Mouse (Mus musculus): ENCODE results near the gene Sesn1.
A peak's percentile ranks its signal among the peaks of the same experiment; 100 is the strongest.
"Not testable (repeated sequence)": the region's sequence is repeated elsewhere in the genome, so short reads cannot be mapped to it uniquely, and the experiment has no call there.

Sesn1 gene

DNA sequence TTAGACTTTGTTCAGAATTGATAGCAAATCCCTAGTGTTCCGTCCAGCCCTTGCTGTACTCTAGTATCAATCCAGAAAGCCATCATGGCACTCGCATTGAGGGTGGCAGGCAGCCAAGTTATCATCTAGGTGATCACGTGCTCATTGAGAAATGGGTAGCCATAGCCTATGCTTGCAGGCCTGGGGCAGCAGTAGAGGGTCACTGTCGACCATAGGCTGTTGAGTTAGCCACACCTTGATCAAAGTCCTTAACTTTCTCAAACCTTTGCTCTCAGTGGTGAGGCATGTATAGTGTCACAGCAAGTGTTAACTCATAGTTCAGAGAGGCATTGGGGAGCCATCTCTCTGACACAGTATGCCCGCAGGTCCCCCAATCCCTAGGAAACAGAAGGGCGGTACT is 11.4 kb downstream of the Sesn1 start:
- no peak for ATAC-seq (ENCODE audit: low TSS enrichment)

DNA sequence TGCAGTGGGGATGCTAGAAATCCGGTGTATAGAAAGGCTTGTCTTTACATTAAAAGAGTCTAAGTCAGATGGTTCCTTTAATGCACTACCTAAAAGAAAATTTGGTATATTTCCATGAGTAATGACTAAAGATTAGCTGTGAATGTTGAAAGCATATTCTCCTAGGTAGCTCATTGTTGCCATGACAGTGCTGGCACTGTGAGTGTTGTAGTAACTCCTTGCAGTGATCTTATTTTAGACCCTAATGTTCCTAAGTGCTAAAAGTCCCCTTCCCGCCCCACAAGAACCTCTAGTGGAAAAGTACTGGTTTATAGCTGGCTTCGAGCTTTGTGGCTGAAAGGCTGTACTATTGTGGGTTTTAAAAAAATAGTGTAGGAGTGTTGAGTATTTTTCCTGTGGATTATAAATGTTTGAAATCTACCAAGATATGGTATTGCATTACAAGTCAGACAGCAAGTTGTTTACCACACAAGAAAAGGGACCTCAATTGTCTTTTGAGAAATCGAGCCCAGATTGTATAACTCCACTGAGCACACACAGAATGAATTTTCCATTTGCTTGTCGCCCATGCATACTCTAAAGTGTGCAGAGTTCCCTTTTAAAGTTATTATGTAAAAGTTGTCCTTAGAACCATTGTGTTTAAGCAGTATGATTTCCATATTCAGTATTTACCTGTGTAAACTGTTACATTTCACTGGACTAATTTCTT is 13.0 kb downstream of the Sesn1 start:
- peak; percentile 82 for ATAC-seq (ENCODE audit: low TSS enrichment)

DNA sequence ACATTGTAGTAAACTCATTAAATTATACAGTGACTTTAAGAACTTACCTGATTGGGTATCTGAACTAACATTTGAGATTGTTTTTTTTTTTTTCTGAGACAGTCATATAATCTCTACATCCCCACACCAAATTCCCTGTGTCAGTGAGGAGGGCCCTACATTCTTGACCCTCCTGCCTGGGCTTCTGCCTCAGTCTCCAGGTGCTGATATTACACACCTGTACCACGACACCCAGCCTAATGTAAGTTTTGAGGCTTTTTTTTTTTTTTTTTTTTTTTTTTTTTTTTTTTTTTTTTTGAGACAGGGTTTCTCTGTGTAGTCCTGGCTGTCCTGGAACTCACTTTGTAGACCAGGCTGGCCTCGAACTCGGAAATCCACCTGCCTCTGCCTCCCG is 13.5 kb downstream of the Sesn1 start:
- ATAC-seq (ENCODE audit: low TSS enrichment), result not testable (repeated sequence)

DNA sequence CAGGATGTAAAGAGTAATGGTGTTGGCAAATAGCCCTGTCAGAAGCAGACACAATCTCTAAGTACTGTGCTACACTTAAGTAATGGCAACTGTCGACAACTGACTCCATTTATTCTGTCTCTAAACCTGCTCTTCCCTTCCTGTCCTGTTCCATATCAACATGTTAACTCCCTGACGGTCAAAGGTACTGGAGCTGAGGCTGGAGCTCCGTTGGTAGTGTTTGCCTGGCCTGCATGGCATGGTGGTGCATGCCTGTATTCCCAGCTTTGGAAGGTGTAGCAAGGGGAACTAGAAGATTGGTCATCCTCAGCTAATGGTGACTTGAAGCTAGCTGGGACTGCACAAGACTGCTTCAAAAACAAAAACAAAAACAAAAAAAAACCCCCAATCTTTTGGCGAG is 14.2 kb downstream of the Sesn1 start:
- no peak for ATAC-seq (ENCODE audit: low TSS enrichment)

DNA sequence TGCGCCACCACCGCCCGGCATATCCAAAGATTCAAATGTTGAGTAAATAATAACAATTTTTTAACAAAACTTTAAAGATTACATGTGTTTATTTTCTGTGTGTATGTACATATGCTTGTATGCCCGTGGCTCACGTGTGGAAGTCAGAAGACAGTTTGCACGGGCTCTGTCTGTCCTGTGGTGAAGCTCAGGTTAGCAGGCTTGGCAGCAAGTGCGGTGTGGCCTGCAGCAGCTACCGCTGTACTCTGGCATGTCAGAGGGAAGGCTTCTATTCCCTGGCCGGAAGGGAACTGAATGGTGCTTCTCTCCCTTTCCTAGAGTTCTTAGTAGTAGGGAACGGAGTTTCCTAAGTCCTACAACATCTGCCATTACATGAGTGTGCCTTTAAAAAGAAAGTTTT is 15.3 kb downstream of the Sesn1 start:
- ATAC-seq (ENCODE audit: low TSS enrichment), result no peak

DNA sequence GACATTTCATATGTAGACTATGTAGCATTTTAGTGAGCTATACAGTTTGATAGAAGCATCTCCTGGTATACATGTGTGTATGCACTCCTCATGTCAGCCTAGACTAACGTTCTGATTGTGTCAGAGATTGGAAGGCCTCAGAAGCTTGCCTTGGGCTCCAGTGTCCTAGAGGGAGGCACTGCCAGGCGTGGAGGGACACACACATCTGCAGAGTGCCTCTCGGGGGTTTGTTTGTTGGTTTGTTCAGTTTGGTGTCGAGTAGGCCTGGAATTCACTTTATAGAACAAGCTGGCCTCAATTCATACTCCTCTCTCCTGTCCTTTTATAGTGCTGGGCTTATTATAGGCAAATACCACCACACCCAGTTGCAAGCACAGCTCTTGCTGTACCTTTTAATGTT is 16.3 kb downstream of the Sesn1 start:
- ATAC-seq (ENCODE audit: low TSS enrichment), result no peak

DNA sequence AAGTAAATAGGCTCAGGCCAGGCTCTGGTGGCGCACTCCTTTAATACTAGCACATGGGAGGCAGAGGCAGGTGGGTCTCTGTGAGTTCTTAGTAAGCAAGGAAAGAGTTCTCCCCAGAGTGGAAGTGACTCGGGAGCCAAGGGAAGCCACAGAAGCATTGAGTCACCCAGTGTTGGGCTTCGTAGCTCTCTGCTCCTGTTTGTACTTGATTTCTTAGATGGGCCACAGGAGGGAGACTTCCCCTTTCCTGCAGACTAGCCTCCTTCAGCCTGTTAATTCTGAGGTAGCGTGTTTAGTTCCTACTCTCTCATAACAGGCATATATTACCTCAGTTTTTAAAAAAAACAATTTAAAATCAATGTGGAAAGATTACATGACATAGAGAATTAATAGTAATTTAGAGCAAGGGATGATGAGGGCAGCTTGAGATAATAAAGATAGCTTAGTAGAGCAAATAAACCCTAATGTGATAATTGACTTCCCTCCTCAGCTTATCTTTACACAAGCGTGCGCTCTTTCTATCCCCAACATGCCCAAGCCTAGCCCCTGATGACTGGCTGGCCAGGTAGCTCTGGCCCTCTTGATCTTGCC is 16.9 kb downstream of the Sesn1 start:
- ATAC-seq (ENCODE audit: low TSS enrichment), result no peak

DNA sequence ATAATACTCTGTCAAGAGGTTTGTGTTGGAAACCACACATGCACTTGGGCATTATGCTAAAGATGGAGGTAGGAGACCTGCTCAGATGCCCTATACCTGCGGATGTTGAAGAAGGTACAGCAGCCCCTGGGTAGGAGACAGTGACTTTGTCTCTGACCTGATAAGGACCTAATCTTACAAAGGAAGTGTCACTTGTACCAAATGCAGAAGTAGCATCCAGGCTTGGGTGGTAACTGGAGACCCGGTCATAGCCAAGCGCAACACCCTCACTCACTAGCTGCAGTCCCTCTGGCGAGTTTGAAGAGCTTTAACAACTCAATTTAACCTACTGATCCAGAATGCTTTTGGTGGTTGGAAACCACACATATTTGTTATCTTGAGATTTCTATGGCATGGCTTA is 18.0 kb downstream of the Sesn1 start:
- ATAC-seq (ENCODE audit: low TSS enrichment), result no peak

DNA sequence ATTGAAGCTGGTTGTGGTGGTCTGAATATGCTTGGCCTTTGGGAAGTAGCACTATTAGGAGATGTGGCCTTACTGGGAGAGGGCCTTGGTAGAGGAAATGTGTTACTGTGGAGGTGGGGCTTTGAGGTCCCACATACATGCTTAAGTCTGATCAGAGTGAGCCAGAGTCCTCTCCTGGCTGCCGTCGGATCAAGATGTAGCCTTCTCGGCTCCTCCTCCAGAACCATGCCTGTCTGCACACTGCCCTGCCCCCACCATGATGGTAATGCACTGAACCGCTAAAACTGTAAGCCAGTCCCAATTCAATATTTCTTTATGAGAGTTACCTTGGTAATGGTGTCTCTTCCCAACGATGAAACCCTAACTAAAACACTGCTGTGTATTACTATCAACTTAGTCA is 19.5 kb downstream of the Sesn1 start:
- ATAC-seq (ENCODE audit: low TSS enrichment), result no peak

DNA sequence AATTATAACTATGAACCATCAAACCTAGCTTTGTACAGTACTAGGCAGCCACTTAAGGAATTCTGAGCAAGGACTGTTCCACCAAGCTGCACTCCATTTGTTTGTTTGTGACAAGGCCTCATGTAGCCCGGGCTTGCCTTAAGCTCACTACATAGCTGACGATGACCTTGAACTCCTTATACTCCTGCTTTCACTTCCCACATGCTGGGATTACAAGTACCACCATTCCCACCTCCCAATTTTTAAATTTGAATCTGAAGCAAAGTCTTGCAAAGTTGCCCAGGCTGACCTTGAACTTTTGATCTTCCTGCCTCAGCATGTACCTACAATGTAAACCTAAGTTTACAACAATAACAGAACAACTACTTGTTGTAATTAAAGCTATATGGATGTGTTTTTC is 20.2 kb downstream of the Sesn1 start:
- no peak for ATAC-seq (ENCODE audit: low TSS enrichment)

DNA sequence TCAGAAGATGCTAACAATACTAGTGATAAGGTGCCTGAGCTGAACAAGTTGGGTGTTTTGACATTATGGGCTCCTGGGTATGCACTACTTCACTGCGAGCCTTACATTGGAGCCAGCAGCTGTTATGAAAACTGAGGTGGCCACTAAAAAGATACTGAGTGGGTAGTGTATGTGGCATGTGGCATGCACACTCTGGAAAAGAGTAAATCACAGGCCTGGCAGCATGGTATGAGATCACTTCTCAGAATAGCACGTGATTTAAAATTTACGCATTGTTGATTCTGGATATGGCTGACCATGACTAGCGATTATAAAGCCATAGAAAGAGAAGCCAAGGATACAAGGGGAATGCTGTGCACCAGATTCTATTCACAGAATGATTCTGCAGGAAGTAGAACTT is 20.7 kb downstream of the Sesn1 start:
- peak; percentile 39; the same call in 1 of the 2 replicates for ATAC-seq (ENCODE audit: low TSS enrichment)

DNA sequence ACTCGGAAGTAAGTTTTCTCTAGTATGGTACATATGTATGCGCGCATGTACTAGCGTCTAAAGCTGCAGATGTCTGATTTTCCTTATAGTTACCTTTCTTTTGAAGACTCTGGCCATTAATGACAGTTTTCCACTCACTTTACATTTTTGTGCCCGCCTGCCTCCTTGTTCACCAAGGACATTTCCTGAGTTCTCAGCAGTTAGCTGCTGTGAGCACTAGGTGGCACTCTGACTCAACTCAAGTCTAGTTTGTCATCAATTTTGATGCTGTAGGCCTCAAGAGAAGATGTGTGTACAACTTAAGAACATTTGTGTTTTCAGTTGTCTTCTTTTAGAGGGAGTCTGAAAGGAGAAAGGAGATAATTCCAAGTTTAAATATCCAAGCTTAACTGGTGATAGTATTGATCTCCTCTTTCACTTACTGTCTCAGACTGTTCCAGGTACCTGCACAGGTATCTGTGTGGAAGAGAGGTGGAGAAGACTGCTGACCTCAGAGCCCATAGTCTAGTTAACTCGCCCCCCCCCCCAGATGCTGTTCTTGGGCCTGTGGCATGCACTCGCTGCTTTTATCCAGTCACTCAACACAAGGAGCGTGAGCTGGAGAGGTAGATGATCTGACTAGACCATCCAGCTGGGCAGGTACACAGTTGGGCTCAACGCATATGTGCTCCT is 21.3 kb downstream of the Sesn1 start:
- ATAC-seq (ENCODE audit: low TSS enrichment), result peak; percentile 79

DNA sequence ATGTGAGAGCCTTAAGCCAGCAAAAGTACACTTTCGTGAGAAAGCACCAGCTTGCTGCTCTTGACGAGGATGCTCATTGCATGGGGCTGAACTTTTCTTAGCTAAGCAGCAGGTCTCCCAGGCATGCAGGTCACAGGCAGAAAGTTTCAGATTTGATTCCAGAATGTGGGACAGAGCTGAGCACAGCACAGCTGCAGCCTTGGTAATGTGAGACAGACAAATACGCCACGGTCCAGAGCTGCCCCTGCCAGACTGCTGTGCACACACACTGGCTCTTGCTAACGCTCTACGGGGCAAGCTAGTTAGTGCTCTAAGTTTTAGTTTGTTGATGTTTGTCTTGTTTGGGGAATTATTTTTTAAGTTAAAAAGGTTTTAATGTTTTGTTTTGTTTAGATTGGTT is 22.5 kb downstream of the Sesn1 start:
- 0 out of 2 replicates have a peak, but pooled peaks have one; percentile 45 for ATAC-seq (ENCODE audit: low TSS enrichment)

DNA sequence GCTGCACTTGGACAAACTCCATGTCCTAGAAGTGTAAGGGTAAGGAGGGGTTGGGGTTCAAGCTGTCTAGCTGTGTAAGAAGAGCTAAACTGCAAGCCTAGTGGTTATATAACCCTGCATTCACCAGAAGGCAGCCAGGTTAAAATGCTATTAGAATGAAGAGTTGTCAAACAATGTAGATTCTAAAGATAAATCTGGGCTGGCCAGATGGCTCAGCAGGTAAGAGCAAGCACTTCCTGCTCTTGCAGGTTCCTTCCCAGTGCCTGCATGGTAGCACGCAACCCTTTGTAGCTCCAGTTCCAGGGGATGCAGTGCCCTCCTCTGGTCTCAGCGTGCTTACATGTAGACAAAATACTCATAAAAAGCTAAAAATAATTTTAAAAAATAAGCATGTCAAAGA is 24.4 kb downstream of the Sesn1 start:
- ATAC-seq (ENCODE audit: low TSS enrichment), result no peak

DNA sequence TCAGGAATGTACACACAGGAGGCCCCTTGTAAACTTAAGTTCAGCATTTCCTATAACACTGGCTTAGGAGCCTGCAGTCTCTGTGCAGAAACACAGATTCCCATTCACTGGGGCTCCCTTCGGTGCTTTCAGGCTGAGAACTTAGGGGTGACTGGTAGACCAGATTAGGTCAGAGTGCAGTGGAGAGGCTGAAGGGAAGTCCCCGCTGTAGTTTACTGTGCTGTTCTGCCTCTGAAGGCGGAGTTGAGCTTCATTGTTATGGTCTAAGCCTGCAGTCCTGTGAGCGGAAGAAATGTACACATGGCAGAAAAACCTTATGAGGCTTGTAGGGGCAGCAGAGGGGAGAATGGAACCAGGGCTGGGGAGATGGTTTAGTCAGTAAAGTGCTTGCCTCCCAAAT is 29.2 kb downstream of the Sesn1 start:
- no peak for ATAC-seq (ENCODE audit: low TSS enrichment)

DNA sequence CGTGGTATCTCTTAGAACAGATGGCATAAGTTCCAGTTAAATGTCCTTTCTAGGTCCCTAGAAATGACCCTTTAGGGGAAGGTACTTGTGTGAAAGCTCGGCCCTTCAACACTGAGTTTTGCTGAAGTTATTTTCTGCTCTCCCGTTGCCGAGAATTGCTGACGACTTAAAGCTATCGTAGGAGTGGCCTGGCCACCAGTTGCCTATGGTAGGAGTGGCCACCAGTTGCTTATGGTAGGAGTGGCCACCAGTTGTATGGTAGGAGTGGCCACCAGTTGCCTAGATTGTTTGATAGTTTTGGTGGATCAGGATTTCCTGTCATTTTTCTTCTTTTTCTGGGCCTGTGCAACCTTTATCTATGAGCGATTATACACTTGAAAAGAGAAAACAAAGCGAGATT is 38.0 kb downstream of the Sesn1 start:
- ATAC-seq (ENCODE audit: low TSS enrichment), result no peak

DNA sequence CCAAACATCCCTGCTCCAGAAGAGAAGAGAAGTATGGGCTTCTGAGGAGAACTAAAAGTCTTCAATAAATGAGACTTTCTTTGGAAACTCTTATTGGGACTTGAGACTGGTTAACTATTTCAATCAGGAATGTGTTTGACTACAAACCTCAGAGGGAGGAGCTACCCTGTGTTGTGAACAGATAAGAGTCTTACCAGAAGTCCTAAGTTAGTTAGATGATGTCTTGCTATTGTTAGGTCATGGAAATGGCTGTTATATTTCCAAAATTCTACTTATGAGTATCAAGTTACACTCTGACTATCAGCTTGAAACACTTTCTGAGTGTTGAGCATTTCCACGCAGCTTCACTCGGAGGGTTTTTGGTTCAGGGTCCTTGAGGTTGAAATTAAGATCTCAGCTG is 39.0 kb downstream of the Sesn1 start:
- ATAC-seq (ENCODE audit: low TSS enrichment), result no peak

DNA sequence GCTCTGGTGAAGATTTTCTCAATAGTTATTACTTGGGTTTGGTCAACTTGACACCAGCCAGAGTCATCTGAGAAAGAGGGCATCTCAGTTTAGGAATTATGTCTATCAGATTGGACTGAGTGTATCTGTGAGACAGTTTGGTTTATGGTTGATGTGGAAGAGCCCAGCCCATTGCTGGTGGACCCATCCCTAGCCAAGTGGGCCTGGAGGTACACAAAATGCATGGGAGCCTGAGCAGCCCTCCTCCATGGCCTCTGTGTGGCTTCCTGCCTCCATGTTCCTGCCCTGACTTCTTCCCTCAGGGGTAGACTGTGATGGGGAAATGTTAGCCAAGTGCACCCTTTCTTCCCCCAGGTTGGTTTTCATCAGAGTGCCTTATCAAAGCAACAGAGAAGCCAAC is 50.1 kb downstream of the Sesn1 start:
- ATAC-seq (ENCODE audit: low TSS enrichment), result no peak

DNA sequence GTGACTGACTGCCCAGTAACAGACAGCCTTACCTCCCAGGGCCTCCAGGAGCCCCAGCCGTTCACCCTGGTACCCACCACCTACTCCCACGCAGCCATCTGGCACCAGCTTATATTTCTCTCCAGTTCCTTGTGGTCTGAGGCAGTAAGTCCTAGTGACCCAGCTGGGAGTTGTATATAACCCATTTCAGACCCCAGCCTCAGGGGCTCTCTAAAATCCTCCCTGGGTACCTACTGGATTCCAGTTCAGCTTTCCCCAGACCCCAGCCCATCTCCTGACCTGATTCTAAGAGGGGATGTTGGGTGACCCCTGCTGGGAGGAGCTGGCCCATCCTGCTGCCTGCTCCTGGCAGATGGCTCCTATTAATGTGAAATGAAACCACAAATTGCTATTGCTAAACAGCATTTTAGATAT is 50.5 kb downstream of the Sesn1 start:
- ATAC-seq (ENCODE audit: low TSS enrichment), result no peak

DNA sequence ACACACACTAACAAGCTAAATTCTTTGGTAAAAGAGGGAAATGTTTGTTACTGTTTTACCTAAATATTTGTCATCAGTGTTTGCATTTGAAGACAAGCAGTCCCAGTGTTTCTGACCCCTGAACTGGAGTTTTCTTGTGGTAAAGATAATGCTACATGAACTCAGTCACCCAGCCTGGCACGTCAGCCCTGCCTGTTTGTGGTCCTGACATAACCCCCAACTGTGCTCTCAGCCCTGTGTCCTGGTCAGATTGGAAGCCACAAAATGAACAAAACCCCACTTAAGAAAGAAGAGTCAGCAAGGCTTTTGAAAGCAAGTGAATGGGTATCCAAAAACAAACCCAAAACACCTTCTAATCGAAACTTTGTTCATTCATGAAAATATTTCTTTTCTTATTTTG is 53.3 kb downstream of the Sesn1 start:
- ATAC-seq (ENCODE audit: low TSS enrichment), result no peak

DNA sequence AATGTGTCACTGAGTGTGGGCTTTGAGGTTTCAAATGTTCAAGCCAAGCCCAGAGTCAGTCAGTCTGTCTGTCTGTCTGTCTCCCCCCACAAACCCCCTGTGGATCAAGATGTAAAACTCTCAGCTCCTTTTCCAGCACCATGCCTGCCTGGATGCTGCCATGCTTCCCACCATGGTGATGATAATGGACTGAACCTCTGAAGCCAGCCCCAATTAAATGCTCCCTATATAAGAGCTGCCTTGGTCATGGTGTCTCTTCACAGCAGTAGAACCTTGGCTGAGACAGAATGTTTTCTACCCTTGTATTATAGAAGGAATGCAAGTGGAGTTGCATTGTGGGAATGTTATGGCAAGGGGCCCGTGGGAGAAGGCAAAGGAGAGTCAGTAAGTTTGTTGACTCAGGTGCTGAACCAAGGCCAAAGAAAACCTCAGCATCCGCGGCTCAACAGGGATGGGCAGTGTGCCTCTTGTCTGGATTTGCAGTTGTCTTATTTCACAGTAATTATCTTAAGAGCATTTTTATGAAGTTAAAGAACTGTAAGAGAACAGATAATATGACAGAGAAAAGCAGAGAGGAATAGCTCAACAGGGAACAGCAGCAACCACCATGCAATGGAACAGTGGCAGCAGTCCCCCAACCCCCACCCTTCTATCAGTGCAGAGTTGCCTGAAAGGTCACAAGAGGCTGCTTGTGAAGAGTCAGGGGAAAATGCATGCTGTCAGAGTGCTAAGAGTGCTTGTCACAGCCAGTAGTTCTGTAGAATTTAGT is 56.5 kb downstream of the Sesn1 start:
- 0 out of 2 replicates have a peak, but pooled peaks have one; percentile 16 for ATAC-seq (ENCODE audit: low TSS enrichment)

DNA sequence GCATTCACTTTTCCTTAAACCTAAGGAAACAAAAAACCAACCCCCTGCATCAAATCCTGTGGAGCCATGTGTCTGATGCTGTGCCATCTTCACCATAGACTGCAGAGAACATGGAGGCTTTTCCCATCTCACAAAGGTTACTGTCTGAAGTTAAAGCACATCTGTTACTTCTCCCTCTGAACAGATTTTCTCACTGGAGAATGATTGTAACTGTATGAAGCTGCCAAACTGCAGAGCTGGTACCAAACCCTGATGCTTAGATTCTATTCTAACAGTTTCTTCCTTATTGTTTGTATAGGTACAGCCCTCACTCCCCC is 57.1 kb downstream of the Sesn1 start:
- ATAC-seq (ENCODE audit: low TSS enrichment), result peak; percentile 73

DNA sequence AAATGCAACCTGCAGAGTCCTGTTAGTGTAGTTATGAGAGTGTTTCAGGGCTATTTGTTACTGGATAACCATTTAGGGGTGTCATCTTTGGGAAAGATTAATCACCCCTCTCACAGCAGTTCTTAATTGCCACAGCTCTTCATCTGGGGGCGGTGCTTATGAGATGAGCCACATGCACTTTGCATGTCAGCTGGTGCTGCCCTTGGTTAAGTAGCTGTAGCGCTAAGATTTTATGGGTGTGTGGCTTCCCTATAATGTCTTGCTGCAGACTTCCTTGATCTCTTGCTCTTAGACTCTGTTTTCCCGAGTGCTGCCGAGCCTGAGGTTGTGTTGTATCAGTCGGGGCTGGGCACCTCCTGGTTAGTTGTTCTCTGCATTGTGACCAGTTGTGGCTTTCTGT is 58.2 kb downstream of the Sesn1 start:
- ATAC-seq (ENCODE audit: low TSS enrichment), result no peak

All from frontal cortex, adult (tissue).